Mouse (Mus musculus) lung, postnatal 0 days (tissue): ENCODE results near the gene Rab36.

Source experiments
- CTCF ChIP-seq: IDR thresholded peaks from 2 replicates; pipeline ENCODE4 v1.5.1; 2016; ENCODE audit warnings: antibody characterized with exemption, mild to moderate bottlenecking
- EP300 ChIP-seq: IDR thresholded peaks from 2 replicates; pipeline ENCODE4 v1.6.1; 2016; ENCODE audit warnings: antibody characterized with exemption, mild to moderate bottlenecking, control low read depth

GRCm38 (mm10) chr10:75048711-75049110 lies 11.9 kb downstream of the Rab36 start:
- TF ChIP-seq CTCF (no peak), EP300 (no peak)
